Comparison of ENCODE assay signal across 8 mouse cellular contexts in the genomic region with DNA sequence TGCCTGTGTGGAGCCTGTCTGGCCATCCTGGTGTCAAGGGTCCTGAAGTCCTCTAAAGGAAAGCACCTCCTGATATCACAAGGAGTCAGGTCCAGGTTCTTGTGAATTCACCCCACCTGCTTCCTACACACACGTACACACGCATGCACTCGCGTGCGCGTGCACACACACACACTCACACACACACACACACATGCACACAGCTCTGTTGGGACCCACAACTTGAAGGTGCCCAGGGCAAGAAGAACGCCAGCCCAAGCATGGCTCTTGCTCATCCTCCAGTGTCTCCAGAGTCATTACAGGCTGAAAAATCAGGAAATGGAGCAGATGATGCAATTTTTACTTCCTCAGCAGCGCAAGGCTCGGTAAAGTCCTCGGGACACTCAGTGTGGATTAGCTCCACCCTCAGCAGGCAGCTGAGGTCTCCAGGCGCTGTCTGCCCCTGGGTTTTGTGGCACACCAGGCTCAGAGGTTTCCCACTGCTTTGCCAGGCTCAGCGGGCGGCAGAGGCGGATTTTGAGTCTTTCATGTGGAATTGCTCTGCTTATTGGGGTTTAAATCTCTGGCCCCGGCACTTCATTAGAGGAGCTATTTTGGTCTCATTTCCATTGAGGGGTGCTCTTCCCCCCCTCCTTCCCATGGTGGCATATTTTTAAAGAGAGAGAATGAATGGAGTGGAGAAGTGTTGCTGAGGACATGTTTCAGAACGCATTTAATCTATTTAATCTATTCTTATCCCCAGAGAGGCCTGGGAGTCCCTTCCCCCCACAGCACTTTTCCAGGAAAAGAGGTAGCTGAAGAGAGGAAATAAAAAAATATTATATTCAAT. TPM values are rescaled to one million over a fixed set of nuclear protein-coding genes. Genes with fewer than 3 reads are reported as not detected.
A peak's percentile ranks its signal among the peaks of the same experiment; 100 is the strongest.
DNase-seq lines count a peak whose midpoint lies in the region; ATAC-seq and TF ChIP-seq lines count a peak whose summit lies in the region.

No protein-coding gene starts in this region.

- H3K27ac ChIP-seq in forebrain, embryonic 10.5 days = peak overlapping the region; percentile 54; the same call in 1 of the 2 replicates
- no peak overlapping the region for H3K27ac ChIP-seq in hindbrain, postnatal 0 days

- no peak overlapping the region for H3K4me2 ChIP-seq in hindbrain, postnatal 0 days (ENCODE audit: low read depth, low read length)

- H3K9ac ChIP-seq in hindbrain, postnatal 0 days (replicated peaks; ENCODE audit: low read length) = no peak overlapping the region

- H3K4me1 ChIP-seq in forebrain, embryonic 10.5 days = peaks cover 20% of the 10 kb centered on the region
- H3K4me1 ChIP-seq in hindbrain, postnatal 0 days (ENCODE audit: insufficient read depth, low read length) = peaks cover 10% of the 10 kb centered on the region; the same call in 1 of the 2 replicates

- peak; percentile 54 for ATAC-seq in hindbrain, postnatal 0 days
- ATAC-seq in monocyte, adult 5-6 weeks (replicated peaks; ENCODE audit: insufficient number of reproducible peaks, low FRiP score, low TSS enrichment, poor library complexity, severe bottlenecking) = peak; percentile 54

- H3K36me3 ChIP-seq in forebrain, embryonic 10.5 days (replicated peaks) = no peaks in the 10 kb centered on the region
- H3K36me3 ChIP-seq in hindbrain, postnatal 0 days (ENCODE audit: insufficient read depth, low read length) = no peaks in the 10 kb centered on the region

- 41% methylated on average over 16 of the region's 16 CpGs for WGBS in forebrain, embryonic 10.5 days
- 43% methylated on average over 16 of the region's 16 CpGs for WGBS in hindbrain, postnatal 0 days

- no peak for TF ChIP-seq CTCF in hindbrain, postnatal 0 days (IDR thresholded peaks at IDR 0.05; ENCODE audit: low read depth)

- DNase-seq in heart, adult 8-10 months (ENCODE audit: low spot score) = peak; percentile 36
- no peak for DNase-seq in heart, postnatal 4 days
- no peak for DNase-seq in forebrain, embryonic 10.5 days (ENCODE audit: extremely low spot score, low spot score)
- DNase-seq in hindbrain, postnatal 0 days (ENCODE audit: low spot score) = no peak
- DNase-seq in frontal cortex, postnatal 14 days (ENCODE audit: low spot score in 2 of 2) = no peak
- DNase-seq in embryo, embryonic 9.5 days (ENCODE audit: extremely low spot score) = no peak
- DNase-seq in left cerebral cortex, adult 11 months (ENCODE audit: low spot score) = no peak

- no peak overlapping the region for H3K4me3 ChIP-seq in forebrain, embryonic 10.5 days
- H3K4me3 ChIP-seq in hindbrain, postnatal 0 days (ENCODE audit: low read length) = no peak overlapping the region

- H3K9me3 ChIP-seq in forebrain, embryonic 10.5 days = no peaks in the 10 kb centered on the region
- H3K9me3 ChIP-seq in hindbrain, postnatal 0 days (ENCODE audit: low read length) = no peaks in the 10 kb centered on the region; the same call in 1 of the 2 replicates

- no peaks in the 10 kb centered on the region for H3K27me3 ChIP-seq in forebrain, embryonic 10.5 days (ENCODE audit: poor library complexity, severe bottlenecking)
- H3K27me3 ChIP-seq in hindbrain, postnatal 0 days (ENCODE audit: insufficient read depth, low read length) = no peaks in the 10 kb centered on the region

RNA-seq across cellular contexts. Expression of a gene that starts 46.9 kb away (rescaled TPM):
- total RNA-seq in heart, adult 8-10 months (2022) = 1 to 10 TPM in 1 of 4 experiments, under 1 TPM in 2, not detected in 1; 0.13 to 1.9 (median 0.37) TPM
- total RNA-seq in heart, postnatal 4 days (2021) = not detected
- polyA plus RNA-seq in forebrain, embryonic 10.5 days (2016; fragmentation: Nextera tagmentation; extraction: Ambion mirVana) = not detected in 2 replicates
- total RNA-seq in hindbrain, postnatal 0 days (2014; rRNA removed) = 0.04 and 0.89 TPM in 2 replicates
- 0.53 and 0.81 TPM in 2 replicates for polyA plus RNA-seq in hindbrain, postnatal 0 days (2015; fragmentation: Nextera tagmentation; extraction: Ambion mirVana)
- 0.10 TPM in 1 of 3 replicates, not detected in the others for total RNA-seq in monocyte, adult 5-6 weeks (2017)
